Mouse (Mus musculus): ENCODE data around the gene St7.

- TF ChIP-seq POLR2A (IDR thresholded peaks at IDR 0.05; ENCODE audit: low read depth, low read length), result no peak
- TF ChIP-seq CTCF (conservative IDR thresholded peaks at IDR 0.05; ENCODE audit: insufficient read depth, insufficient read length, low read depth, low read length), result no peak
These were observed 249.2 kb downstream of the St7 start for GRCm38 (mm10) chr6:17941916-17942315.

Measured in kidney, adult 2 months (tissue).